ENCODE assay signal across 8 mouse cellular contexts in genomic region chr11:110409776-110410175, GRCm38 (mm10). TPM values are rescaled to one million over a fixed set of nuclear protein-coding genes. Genes with fewer than 3 reads are reported as not detected.
DNase-seq lines count a peak whose midpoint lies in the region; ATAC-seq and TF ChIP-seq lines count a peak whose summit lies in the region.

No protein-coding gene starts in this region.

- DNase-seq in adrenal gland, adult (ENCODE audit: inconsistent age in 2 of 2, low spot score in 1 of 2), result peak; percentile 19 to 78
- no peak for DNase-seq in adrenal gland, adult 8-10 months
- DNase-seq in 416B (ENCODE audit: low read depth), result peak; percentile 26
- no peak for DNase-seq in frontal cortex, adult 2 months (ENCODE audit: extremely low spot score in 1 of 2, low spot score in 1 of 2)
- DNase-seq in layer of hippocampus, postnatal 36 days, result no peak
- DNase-seq in right cerebral cortex, adult 2 months (ENCODE audit: low spot score in 2 of 2), result no peak

- peaks cover 4% of the 10 kb centered on the region for H3K4me1 ChIP-seq in bone marrow macrophage, adult 2 months (ENCODE audit: control insufficient read depth, insufficient read depth, low read length)

- ATAC-seq in megakaryocyte progenitor cell, adult 5-6 weeks (replicated peaks; ENCODE audit: poor library complexity), result peak; percentile 93

- H3K4me3 ChIP-seq in bone marrow macrophage, adult 2 months (ENCODE audit: insufficient read depth, low read length), result no peak overlapping the region

- H3K27ac ChIP-seq in bone marrow macrophage, adult 2 months (ENCODE audit: insufficient read depth, low read depth, low read length), result no peak overlapping the region

- peak; percentile 74 for TF ChIP-seq CTCF in bone marrow macrophage, adult 2 months (IDR thresholded peaks at IDR 0.05; ENCODE audit: low read depth, low read length)

- no peak for TF ChIP-seq POLR2A in bone marrow macrophage, adult 2 months (IDR thresholded peaks at IDR 0.05; ENCODE audit: borderline replicate concordance, low read depth, low read length)

RNA-seq across cellular contexts. Expression of gene Map2k6, which starts 10.9 kb away (rescaled TPM):
- total RNA-seq in adrenal gland, adult 8-10 months (2022), result 1 to 10 TPM; 1.7 to 7.9 (median 5.0) TPM
- 1.6 and 3.6 TPM in 2 replicates for polyA plus RNA-seq in bone marrow macrophage, adult 2 months (2012; ENCODE audit: insufficient read depth, insufficient read length, missing spikeins)
- 10.4 and 12.7 TPM in 2 replicates for total RNA-seq in megakaryocyte progenitor cell, adult 5-6 weeks (2015)
- total RNA-seq in megakaryocyte progenitor cell, adult 5-6 weeks (2017), result 13.8 and 16.7 TPM in 2 replicates
- polyA plus RNA-seq in frontal cortex, adult 2 months (2012; rRNA removed), result 10.7 TPM in 2 replicates
- total RNA-seq in layer of hippocampus, postnatal 36 days (2021), result 10 to 100 TPM; 32.4 to 35.5 TPM

Comparison
In these comparisons a context has a peak if more than half of its experiments do, and no peak if none do; other contexts are left out.
1. DNase-seq: peak in adrenal gland, adult (2 of 2) and 416B (single experiment); none in adrenal gland, adult 8-10 months (single experiment), frontal cortex, adult 2 months (0 of 2), layer of hippocampus, postnatal 36 days (0 of 2) and right cerebral cortex, adult 2 months (0 of 2).